Mouse (Mus musculus) yolk sac, embryonic 10.5 days (tissue): ENCODE results near the gene Dnah7c.

Experiments used
- DNase-seq: peaks from one replicate; pipeline ENCODE4 v3.0.0-alpha.2; 2017; ENCODE audit warnings: low spot score

The Dnah7c gene

DNA sequence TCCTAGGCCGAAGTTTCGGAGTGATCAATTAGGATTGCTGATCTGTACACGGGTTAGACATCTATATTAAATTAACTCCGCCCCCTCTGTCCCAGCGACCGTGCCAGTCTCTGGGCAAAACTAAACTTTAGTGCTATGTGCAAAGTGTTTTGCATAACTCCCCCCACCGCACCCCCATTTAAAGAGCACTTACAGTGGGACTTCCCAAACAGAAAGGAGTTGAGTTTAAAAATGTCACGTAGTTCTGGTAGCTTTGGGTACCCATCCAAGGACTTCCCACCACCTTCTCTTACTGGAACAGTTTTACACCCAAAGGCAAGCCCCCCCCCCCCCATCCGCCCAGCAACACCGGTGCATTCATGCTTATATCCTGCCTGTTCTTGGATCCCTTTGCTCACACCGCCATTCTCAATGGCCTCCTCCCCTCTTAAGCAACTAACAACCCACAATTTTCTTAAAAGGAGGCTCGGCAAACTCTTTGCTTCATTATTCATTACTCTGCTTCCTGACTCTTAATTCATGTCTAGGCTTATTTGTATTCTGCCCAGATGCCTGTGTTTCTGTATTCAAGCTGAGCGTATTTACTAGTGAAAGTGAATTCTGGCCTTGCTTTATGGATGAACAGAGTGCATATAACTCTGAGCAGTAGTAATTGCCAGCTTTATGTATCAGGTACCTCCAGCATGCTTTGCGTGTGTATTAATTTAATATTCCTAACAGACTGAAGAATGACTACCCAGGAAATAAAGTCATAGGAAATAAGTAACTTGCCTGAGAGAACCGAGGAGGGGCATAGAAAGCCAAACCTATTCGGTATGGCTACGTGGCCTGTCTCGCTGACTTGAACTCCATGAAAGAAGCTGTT is 428.9 kb downstream of the Dnah7c start:
- DNase-seq, result no peak

- no peak for DNase-seq
Observed at GRCm38 (mm10) chr1:46856498-46856897, 431.1 kb downstream of the Dnah7c start.
